Mouse (Mus musculus): Measurements from ENCODE around the gene Aox1.

- TF ChIP-seq CTCF (IDR thresholded peaks at IDR 0.05; ENCODE audit: borderline replicate concordance, insufficient read depth, low read length) (no peak), POLR2A (IDR thresholded peaks at IDR 0.05; ENCODE audit: low read depth, low read length) (no peak)
Measured at GRCm38 (mm10) chr1:58138986-58139385, 109.3 kb downstream of the Aox1 start.
